Mouse (Mus musculus) hindbrain, embryonic 16.5 days (tissue): ENCODE measurements around the gene Plpp1. TPM values are rescaled to one million over a fixed set of nuclear protein-coding genes. Genes with fewer than 3 reads are reported as not detected.

Source experiments
- ATAC-seq: fragments of 200-750 bp; cut with Nextera tagmentation; 2 replicates; pipeline ENCODE4 v1.8.0; 2017; ENCODE audit warnings: moderate TSS enrichment, moderate library complexity
- H3K27ac ChIP-seq: fragments of 300-500 bp; sonication (generic); 2 replicates; pipeline ENCODE4 v1.5.1; 2014; ENCODE audit warnings: low read depth, mild to moderate bottlenecking, control low read depth, low read length, moderate library complexity
- H3K27me3 ChIP-seq: fragments of 300-500 bp; sonication (generic); replicated peaks from 2 replicates; pipeline ENCODE4 v1.6.1; 2014; ENCODE audit warnings: low read length; ENCODE audit not compliant: control insufficient read depth, insufficient read depth
- H3K36me3 ChIP-seq: fragments of 300-500 bp; sonication (generic); 2 replicates; pipeline ENCODE4 v1.6.1; 2014; ENCODE audit warnings: mild to moderate bottlenecking, low read length, moderate library complexity, mixed read lengths; ENCODE audit not compliant: control insufficient read depth, insufficient read depth
- H3K4me1 ChIP-seq: fragments of 300-500 bp; sonication (generic); 2 replicates; pipeline ENCODE4 v1.6.1; 2014; ENCODE audit warnings: low read depth, low read length; ENCODE audit not compliant: control insufficient read depth, insufficient read depth
- H3K4me2 ChIP-seq: fragments of 300-500 bp; sonication (generic); 2 replicates; pipeline ENCODE4 v1.6.1; 2014; ENCODE audit warnings: mild to moderate bottlenecking, low read length, control low read depth, moderate library complexity
- H3K4me3 ChIP-seq: fragments of 300-500 bp; sonication (generic); 2 replicates; pipeline ENCODE4 v1.5.1; 2014; ENCODE audit warnings: mild to moderate bottlenecking, low read length, control low read depth, moderate library complexity
- H3K9ac ChIP-seq: fragments of 300-500 bp; sonication (generic); 2 replicates; pipeline ENCODE4 v1.6.1; 2014; ENCODE audit warnings: low read depth, mild to moderate bottlenecking, control low read depth, low read length, moderate library complexity
- H3K9me3 ChIP-seq: fragments of 300-500 bp; sonication (generic); 2 replicates; pipeline ENCODE4 v1.6.1; 2014; ENCODE audit warnings: mild to moderate bottlenecking, low read length, moderate library complexity; ENCODE audit not compliant: control insufficient read depth
- WGBS: fragments of 180-500 bp; shearing (Covaris S2); extraction: QIAGEN DNeasy Blood & Tissue Kit; methylation state at CpG from one replicate; pipeline ENCODE4 v1.1.7; 2014; 5-methylcytosine and 5-hydroxymethylcytosine counted together
- polyA plus RNA-seq: library from polyadenylated mRNA; unstranded; fragments of >200 nt; fragmentation: Nextera tagmentation; extraction: Ambion mirVana; gene quantifications from 2 replicates; pipeline ENCODE4 v1.2.1, GENCODE M21; 2015

The Plpp1 gene
- polyA plus RNA-seq, 1 experiment from 2014 or later = 85.8 TPM

GRCm38 (mm10) chr13:112823236-112823910 lies 22.8 kb downstream of the Plpp1 start:
- H3K4me1 ChIP-seq = no peaks in the 10 kb centered on the region
- H3K9ac ChIP-seq = no peak overlapping the region
- no peak for ATAC-seq
- H3K9me3 ChIP-seq = no peaks in the 10 kb centered on the region
- H3K4me3 ChIP-seq = no peak overlapping the region
- no peak overlapping the region for H3K4me2 ChIP-seq
- H3K36me3 ChIP-seq = no peaks in the 10 kb centered on the region
- no peaks in the 10 kb centered on the region for H3K27me3 ChIP-seq
- H3K27ac ChIP-seq = no peak overlapping the region
- WGBS = 82% methylated on average over 6 of the region's 6 CpGs

- Histone ChIP-seq H3K27me3 (no peaks in the 10 kb centered on the region), H3K9ac (no peak overlapping the region), H3K36me3 (no peaks in the 10 kb centered on the region), H3K4me3 (no peak overlapping the region), H3K4me2 (no peak overlapping the region), H3K9me3 (no peaks in the 10 kb centered on the region), H3K27ac (no peak overlapping the region), H3K4me1 (no peaks in the 10 kb centered on the region)
- whole genome bisulfite sequencing = 97% methylated on average over 6 of the region's 8 CpGs
- ATAC-seq = no peak
Observed at GRCm38 (mm10) chr13:112823911-112824648, 23.5 kb downstream of the Plpp1 start.

GRCm38 (mm10) chr13:112825479-112825878 lies 24.9 kb downstream of the Plpp1 start:
- H3K9me3 ChIP-seq = no peaks in the 10 kb centered on the region
- 59% methylated on average over 6 of the region's 6 CpGs for WGBS
- no peaks in the 10 kb centered on the region for H3K27me3 ChIP-seq
- H3K27ac ChIP-seq = no peak overlapping the region
- H3K4me2 ChIP-seq = no peak overlapping the region
- no peaks in the 10 kb centered on the region for H3K4me1 ChIP-seq
- H3K36me3 ChIP-seq = no peaks in the 10 kb centered on the region
- H3K4me3 ChIP-seq = no peak overlapping the region
- no peak for ATAC-seq
- H3K9ac ChIP-seq = no peak overlapping the region

- Histone ChIP-seq H3K9me3 (no peaks in the 10 kb centered on the region), H3K4me1 (no peaks in the 10 kb centered on the region; the same call in 1 of the 2 replicates), H3K4me2 (no peak overlapping the region), H3K27ac (no peak overlapping the region), H3K36me3 (no peaks in the 10 kb centered on the region), H3K9ac (no peak overlapping the region), H3K27me3 (no peaks in the 10 kb centered on the region), H3K4me3 (no peak overlapping the region)
- no peak for ATAC-seq
- WGBS = 96% methylated on average over 2 of the region's 2 CpGs
Observed at GRCm38 (mm10) chr13:112829619-112830018, 29.0 kb downstream of the Plpp1 start.

GRCm38 (mm10) chr13:112832589-112832988 lies 32.0 kb downstream of the Plpp1 start:
- Histone ChIP-seq H3K27ac (no peak overlapping the region), H3K36me3 (no peaks in the 10 kb centered on the region), H3K4me3 (no peak overlapping the region), H3K27me3 (no peaks in the 10 kb centered on the region), H3K9ac (no peak overlapping the region), H3K4me1 (peaks cover 3% of the 10 kb centered on the region), H3K9me3 (no peaks in the 10 kb centered on the region), H3K4me2 (no peak overlapping the region)
- WGBS = 41% methylated on average over 2 of the region's 2 CpGs
- ATAC-seq = no peak

- Histone ChIP-seq H3K9ac (no peak overlapping the region), H3K4me3 (no peak overlapping the region), H3K9me3 (no peaks in the 10 kb centered on the region), H3K27ac (no peak overlapping the region), H3K27me3 (no peaks in the 10 kb centered on the region), H3K4me1 (peaks cover 3% of the 10 kb centered on the region), H3K4me2 (peak overlapping the region; percentile 23; the same call in 1 of the 2 replicates), H3K36me3 (no peaks in the 10 kb centered on the region)
- 40% methylated on average over 20 of the region's 20 CpGs for WGBS
- ATAC-seq = 0 out of 2 replicates have a peak, but pooled peaks have one; percentile 53
Observed at GRCm38 (mm10) chr13:112833253-112833894, 32.8 kb downstream of the Plpp1 start.

- H3K4me2 ChIP-seq = no peak overlapping the region
- no peak overlapping the region for H3K9ac ChIP-seq
- WGBS = 70% methylated on average over 3 of the region's 3 CpGs
- no peaks in the 10 kb centered on the region for H3K27me3 ChIP-seq
- 0 out of 2 replicates have a peak, but pooled peaks have one; percentile 9 for ATAC-seq
- H3K36me3 ChIP-seq = no peaks in the 10 kb centered on the region
- no peak overlapping the region for H3K4me3 ChIP-seq
- peaks cover 3% of the 10 kb centered on the region for H3K4me1 ChIP-seq
- H3K9me3 ChIP-seq = no peaks in the 10 kb centered on the region
- H3K27ac ChIP-seq = no peak overlapping the region
Observed at GRCm38 (mm10) chr13:112833895-112834263, 33.3 kb downstream of the Plpp1 start.

GRCm38 (mm10) chr13:112835113-112835512 lies 34.5 kb downstream of the Plpp1 start:
- Histone ChIP-seq H3K4me3 (no peak overlapping the region), H3K9ac (no peak overlapping the region), H3K4me2 (peak overlapping the region; percentile 17; the same call in 1 of the 2 replicates), H3K27me3 (no peaks in the 10 kb centered on the region), H3K9me3 (no peaks in the 10 kb centered on the region), H3K36me3 (no peaks in the 10 kb centered on the region), H3K27ac (no peak overlapping the region), H3K4me1 (peaks cover 3% of the 10 kb centered on the region)
- peak; percentile 78 for ATAC-seq
- 26% methylated on average over 12 of the region's 12 CpGs for WGBS

- H3K9me3 ChIP-seq = no peaks in the 10 kb centered on the region
- ATAC-seq = no peak
- no peaks in the 10 kb centered on the region for H3K36me3 ChIP-seq
- no peak overlapping the region for H3K9ac ChIP-seq
- peaks cover 3% of the 10 kb centered on the region for H3K4me1 ChIP-seq
- H3K4me3 ChIP-seq = no peak overlapping the region
- H3K27me3 ChIP-seq = no peaks in the 10 kb centered on the region
- no peak overlapping the region for H3K4me2 ChIP-seq
- no peak overlapping the region for H3K27ac ChIP-seq
- WGBS = 86% methylated on average over 2 of the region's 2 CpGs
Observed at GRCm38 (mm10) chr13:112836951-112837350, 36.4 kb downstream of the Plpp1 start.
